Mouse (Mus musculus) hematopoietic multipotent progenitor cell, adult 10-12 weeks (in vitro differentiated cells): ENCODE measurements around the gene Gjb2. TPM values are rescaled to one million over a fixed set of nuclear protein-coding genes. Genes with fewer than 3 reads are reported as not detected.

Experiments used
- polyA plus RNA-seq: library from polyadenylated mRNA; stranded (reverse); fragments of >175 nt; gene quantifications from 2 replicates; pipeline ENCODE4 v1.2.3, GENCODE M21; 2012; ENCODE audit warnings: low replicate concordance

Gene Gjb2
- 0.47 and 0.93 TPM in 2 replicates for polyA plus RNA-seq

DNA sequence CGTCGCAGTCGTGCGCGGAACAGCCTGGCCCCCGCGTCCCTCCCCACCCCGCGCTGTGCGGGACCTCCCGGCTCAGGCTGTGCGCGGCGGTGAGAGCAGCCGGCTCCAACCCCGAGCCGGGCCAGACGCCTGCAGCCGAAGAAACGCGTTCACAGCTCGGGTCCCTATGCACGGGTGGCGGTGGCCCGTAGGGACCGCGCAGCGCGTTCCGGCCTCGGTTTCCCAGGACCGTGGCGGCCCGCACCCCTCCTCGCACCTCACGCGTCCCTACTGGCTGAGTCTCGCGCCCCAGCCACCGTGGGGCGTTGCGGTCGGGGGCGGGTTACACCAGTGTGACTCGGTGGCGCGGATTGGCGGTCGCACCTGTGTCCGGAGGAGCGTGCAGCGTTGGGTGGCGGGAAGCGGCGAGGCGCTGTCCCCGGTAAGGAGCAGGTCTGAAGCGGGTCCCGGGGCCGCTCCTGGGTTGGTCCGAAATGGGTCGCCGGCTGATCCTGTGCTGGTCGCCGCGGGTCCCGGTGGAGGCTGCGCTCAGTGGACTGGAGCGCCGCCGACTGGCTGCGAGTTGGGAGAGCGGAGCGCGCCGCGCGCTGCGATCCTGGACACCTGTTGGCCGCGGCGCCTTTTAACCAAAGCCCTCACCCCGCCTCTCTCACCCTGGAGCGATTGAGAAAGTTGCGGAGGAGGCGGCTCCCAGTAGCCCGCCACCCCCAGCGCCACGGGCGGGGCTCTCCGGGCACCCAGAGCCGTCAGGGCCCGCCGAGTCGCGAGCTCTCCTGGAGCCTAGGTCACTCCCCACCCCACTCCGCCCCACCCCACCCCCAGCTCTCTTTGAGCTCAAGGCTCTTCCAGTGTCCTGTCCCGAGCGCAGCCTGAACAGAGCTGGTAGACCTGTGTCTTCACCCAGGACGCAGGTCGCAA, at the start of gene Gjb2:
TSS of gene Gjb2 (minus strand) at position 597 of the 918 bp plus-strand sequence.

DNA sequence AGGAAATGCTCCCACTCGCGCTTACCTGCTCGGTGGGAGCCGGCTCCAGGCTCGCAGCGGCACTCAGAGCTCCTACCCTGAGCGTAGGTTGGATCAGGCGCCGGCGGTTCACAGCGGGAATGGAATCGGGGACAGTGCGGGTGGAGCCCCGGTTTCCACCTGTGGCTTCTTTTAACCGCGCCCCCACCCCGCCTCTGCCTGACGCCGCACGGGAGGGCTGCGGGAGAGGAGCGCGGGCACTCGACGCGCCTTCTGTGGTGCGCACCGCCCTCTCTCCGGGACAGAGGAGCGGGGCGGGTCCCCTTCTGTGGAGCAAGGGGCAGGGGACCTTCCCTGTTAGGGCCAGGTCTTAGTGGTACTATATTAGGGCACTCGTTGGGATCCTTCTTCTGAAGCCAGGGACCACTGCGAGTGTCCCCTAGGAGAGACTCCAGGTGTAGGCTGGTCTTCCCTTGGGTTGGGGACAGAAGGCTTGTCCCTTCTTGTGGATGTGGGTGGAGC, 28.7 kb upstream of the Gjb2 start, which contains the start of gene Gjb6:
TSS of gene Gjb6 (minus strand) at position 451 of the 501 bp plus-strand sequence.

DNA sequence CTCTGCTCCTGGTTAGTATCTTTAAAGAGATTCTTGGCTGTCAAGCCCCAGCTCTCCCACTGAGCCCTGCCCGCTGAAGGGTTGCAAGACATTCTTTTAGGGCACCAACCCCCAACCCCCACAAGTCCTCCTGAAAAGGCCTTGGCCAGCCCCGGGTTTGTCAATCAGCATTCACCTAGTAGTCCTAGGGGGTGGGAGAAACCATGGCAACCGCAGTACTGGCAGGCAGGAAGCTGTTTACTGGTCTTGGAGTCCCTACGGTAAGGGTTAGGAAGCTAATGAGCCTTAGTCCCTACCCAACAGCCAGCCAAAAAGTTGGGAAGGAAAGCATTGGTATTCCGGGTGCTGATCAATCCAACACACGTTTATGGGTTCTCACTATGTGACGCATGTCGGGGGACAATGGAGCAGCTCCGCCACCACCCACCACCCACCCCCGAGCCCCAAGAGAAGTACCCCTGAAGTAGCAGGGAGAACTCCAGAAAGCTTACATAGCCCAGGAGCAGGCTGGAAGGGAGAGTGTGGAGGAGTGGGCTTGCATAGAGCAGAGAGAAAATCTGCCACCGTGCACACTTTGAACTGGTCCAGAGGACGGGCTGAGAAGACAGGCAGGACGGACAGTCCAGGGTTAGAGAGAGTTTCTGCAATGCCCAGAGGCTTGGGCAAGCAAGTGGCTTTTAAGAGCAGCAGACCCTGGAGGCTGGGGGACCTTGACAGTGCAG, 11.5 kb upstream of the Gjb2 start, which contains the start of gene Gm4491:
TSS of gene Gm4491 (minus strand) at position 61 of the 722 bp plus-strand sequence.

DNA sequence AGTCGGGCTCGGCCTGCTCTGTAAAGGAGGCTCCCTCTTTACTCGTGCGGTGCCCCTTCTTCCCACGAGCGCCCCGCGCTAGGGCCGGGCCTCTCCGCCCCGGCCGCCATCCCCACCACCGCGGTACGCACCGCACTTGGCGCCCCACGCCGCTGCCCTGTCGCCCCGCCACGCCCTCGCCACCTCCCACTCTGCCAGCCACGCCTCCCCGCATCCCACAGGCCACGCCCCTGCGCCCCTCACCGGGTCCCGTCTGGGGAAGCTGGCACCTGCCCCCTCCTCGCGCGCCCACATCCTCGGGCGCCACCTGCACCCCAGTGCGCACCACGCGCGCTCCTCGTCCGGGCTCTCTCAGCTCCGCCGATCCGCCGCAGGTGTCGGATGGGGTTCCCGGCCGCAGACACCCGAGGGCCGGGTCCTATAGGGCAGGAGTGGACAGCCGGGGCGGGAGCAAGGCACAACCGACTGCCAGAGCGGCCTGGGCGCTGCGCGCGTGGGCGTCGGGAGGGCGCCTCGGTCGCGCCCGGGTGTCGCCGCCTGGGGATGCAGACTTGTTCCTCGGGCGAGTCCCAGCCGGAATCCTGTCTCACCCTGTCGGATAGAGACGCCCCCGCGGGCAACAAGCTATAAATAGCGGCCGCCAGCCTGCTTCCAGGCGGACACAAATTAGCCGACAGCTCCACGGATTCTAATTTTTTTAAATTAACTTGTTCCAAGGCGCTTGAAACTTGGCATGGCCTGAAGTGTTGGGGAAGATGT, 46.8 kb downstream of the Gjb2 start, which contains the start of gene Gja3:
TSS of gene Gja3 (minus strand) at position 538 of the 759 bp plus-strand sequence.

Other genes with a start within 250 kb of the Gjb2 start
- 1.4 and 4.9 TPM in 2 replicates for gene Zmym2, start 218.0 kb downstream of the Gjb2 start, polyA plus RNA-seq
- not detected in 2 replicates for gene Gja3, start 46.6 kb downstream of the Gjb2 start, polyA plus RNA-seq
- gene Gm4491, start 11.2 kb upstream of the Gjb2 start, polyA plus RNA-seq = not detected in 2 replicates
- gene Gjb6, start 28.9 kb upstream of the Gjb2 start, polyA plus RNA-seq = not detected in 2 replicates